Mouse (Mus musculus): ENCODE measurements around the gene Gm12184.
"Not testable (repeated sequence)": the region's sequence is repeated elsewhere in the genome, so short reads cannot be mapped to it uniquely, and the experiment has no call there.

Gm12184 gene

GRCm38 (mm10) chr11:48824311-48824830 is 2.1 kb downstream of the Gm12184 start:
- no peak for DNase-seq (ENCODE audit: extremely low spot score, low read depth, low spot score)

- peak; percentile 97 for DNase-seq (ENCODE audit: extremely low spot score, low read depth, low spot score)
Observed at GRCm38 (mm10) chr11:48823536-48823972, 2.9 kb downstream of the Gm12184 start.

GRCm38 (mm10) chr11:48822768-48823512 is 3.5 kb downstream of the Gm12184 start:
- DNase-seq (ENCODE audit: extremely low spot score, low read depth, low spot score): no peak

GRCm38 (mm10) chr11:48821299-48821698 is 5.2 kb downstream of the Gm12184 start:
- not testable (repeated sequence) for DNase-seq (ENCODE audit: extremely low spot score, low read depth, low spot score)

- no peak for DNase-seq (ENCODE audit: extremely low spot score, low read depth, low spot score)
Observed at GRCm38 (mm10) chr11:48820308-48820674, 6.2 kb downstream of the Gm12184 start.

GRCm38 (mm10) chr11:48819614-48820307 is 6.7 kb downstream of the Gm12184 start:
- DNase-seq (ENCODE audit: extremely low spot score, low read depth, low spot score): no peak

GRCm38 (mm10) chr11:48818346-48818745 is 8.1 kb downstream of the Gm12184 start:
- peak; percentile 100 for DNase-seq (ENCODE audit: extremely low spot score, low read depth, low spot score)

GRCm38 (mm10) chr11:48817794-48818193 is 8.7 kb downstream of the Gm12184 start:
- DNase-seq (ENCODE audit: extremely low spot score, low read depth, low spot score): no peak

- DNase-seq (ENCODE audit: extremely low spot score, low read depth, low spot score): peak; percentile 89
Observed at GRCm38 (mm10) chr11:48816800-48817665, 9.4 kb downstream of the Gm12184 start, which contains the start of gene Trim41. Gene Trim41 (minus strand): TSS chr11:48817353.

GRCm38 (mm10) chr11:48816281-48816781 is 10.1 kb downstream of the Gm12184 start:
- DNase-seq (ENCODE audit: extremely low spot score, low read depth, low spot score): no peak

GRCm38 (mm10) chr11:48815851-48816250 is 10.6 kb downstream of the Gm12184 start:
- DNase-seq (ENCODE audit: extremely low spot score, low read depth, low spot score): no peak

GRCm38 (mm10) chr11:48813782-48814181 is 12.7 kb downstream of the Gm12184 start:
- DNase-seq (ENCODE audit: extremely low spot score, low read depth, low spot score): no peak

GRCm38 (mm10) chr11:48810142-48810541 is 16.3 kb downstream of the Gm12184 start:
- DNase-seq (ENCODE audit: extremely low spot score, low read depth, low spot score): no peak

- DNase-seq (ENCODE audit: extremely low spot score, low read depth, low spot score): no peak
Observed at GRCm38 (mm10) chr11:48809434-48809830, 17.0 kb downstream of the Gm12184 start.

- DNase-seq (ENCODE audit: extremely low spot score, low read depth, low spot score): no peak
Observed at GRCm38 (mm10) chr11:48808737-48809433, 17.6 kb downstream of the Gm12184 start.

GRCm38 (mm10) chr11:48808304-48808646 is 18.2 kb downstream of the Gm12184 start:
- DNase-seq (ENCODE audit: extremely low spot score, low read depth, low spot score): no peak

GRCm38 (mm10) chr11:48807563-48808303 is 18.7 kb downstream of the Gm12184 start:
- no peak for DNase-seq (ENCODE audit: extremely low spot score, low read depth, low spot score)

GRCm38 (mm10) chr11:48806856-48807562 is 19.4 kb downstream of the Gm12184 start:
- DNase-seq (ENCODE audit: extremely low spot score, low read depth, low spot score): no peak

- DNase-seq (ENCODE audit: extremely low spot score, low read depth, low spot score): no peak
Observed at GRCm38 (mm10) chr11:48804922-48805321, 21.5 kb downstream of the Gm12184 start.
